Mouse (Mus musculus): Measurements from ENCODE around the gene Obsl1.
A peak's percentile ranks its signal among the peaks of the same experiment; 100 is the strongest.

GRCm38 (mm10) chr1:75505159-75505955 is 895 bp downstream of the Obsl1 start:
- TF ChIP-seq CTCF (IDR thresholded peaks at IDR 0.05) (no peak), EP300 (IDR thresholded peaks at IDR 0.05; ENCODE audit: insufficient read depth, low read depth, low read length) (no peak), POLR2A (IDR thresholded peaks at IDR 0.05; ENCODE audit: insufficient read depth, low read depth, low read length) (peak; percentile 66)

Data from heart, adult 2 months (tissue).